Mouse (Mus musculus): ENCODE data around the gene Utrn.

- TF ChIP-seq CTCF (IDR thresholded peaks at IDR 0.05): no peak
- no peak for TF ChIP-seq EP300 (IDR thresholded peaks at IDR 0.05)
Observed at GRCm38 (mm10) chr10:12608634-12609033, 260.5 kb downstream of the Utrn start.

Data from lung, postnatal 0 days (tissue).